Mouse (Mus musculus) heart, embryonic 15.5 days (tissue): Measurements from ENCODE around the gene Skida1. TPM values are rescaled to one million over a fixed set of nuclear protein-coding genes. Genes with fewer than 3 reads are reported as not detected.

Source experiments
- ATAC-seq: fragments of 200-750 bp; cut with Nextera tagmentation; replicated peaks from 2 replicates; pipeline ENCODE4 v1.8.0; 2017; ENCODE audit warnings: low read depth, moderate TSS enrichment; ENCODE audit not compliant: insufficient number of reproducible peaks, insufficient read depth, low FRiP score
- H3K27ac ChIP-seq: fragments of 300-500 bp; sonication (generic); 2 replicates; pipeline ENCODE4 v1.5.1; 2015; ENCODE audit warnings: mild to moderate bottlenecking, inconsistent platforms
- H3K27me3 ChIP-seq: fragments of 300-500 bp; sonication (generic); 2 replicates; pipeline ENCODE4 v1.6.1; 2015; ENCODE audit warnings: inconsistent platforms
- H3K36me3 ChIP-seq: fragments of 300-500 bp; sonication (generic); 2 replicates; pipeline ENCODE4 v1.6.1; 2015; ENCODE audit warnings: mild to moderate bottlenecking, inconsistent platforms
- H3K4me1 ChIP-seq: fragments of 300-500 bp; sonication (generic); replicated peaks from 2 replicates; pipeline ENCODE4 v1.6.1; 2015; ENCODE audit warnings: inconsistent platforms
- H3K4me2 ChIP-seq: fragments of 300-500 bp; sonication (generic); 2 replicates; pipeline ENCODE4 v1.6.1; 2015; ENCODE audit warnings: inconsistent platforms, mild to moderate bottlenecking, moderate library complexity
- H3K4me3 ChIP-seq: fragments of 300-500 bp; sonication (generic); 2 replicates; pipeline ENCODE4 v1.5.1; 2015; ENCODE audit warnings: mild to moderate bottlenecking, inconsistent platforms
- H3K9ac ChIP-seq: fragments of 300-500 bp; sonication (generic); 2 replicates; pipeline ENCODE4 v1.6.1; 2015; ENCODE audit warnings: mild to moderate bottlenecking, inconsistent platforms
- H3K9me3 ChIP-seq: fragments of 300-500 bp; sonication (generic); replicated peaks from 2 replicates; pipeline ENCODE4 v1.6.1; 2016; ENCODE audit warnings: inconsistent platforms
- WGBS: fragments of 180-500 bp; shearing (Covaris S2); methylation state at CpG from one replicate; pipeline ENCODE4 v1.1.7; 2015; ENCODE audit warnings: mixed read lengths; 5-methylcytosine and 5-hydroxymethylcytosine counted together
- polyA plus RNA-seq: library from polyadenylated mRNA; unstranded; fragments of >200 nt; fragmentation: Nextera tagmentation; extraction: Ambion mirVana; gene quantifications from 2 replicates; pipeline ENCODE4 v1.2.1, GENCODE M21; 2015

The Skida1 gene
- polyA plus RNA-seq, 1 experiment from 2014 or later, result 4.8 TPM

- peak overlapping the region; percentile 87 for H3K4me3 ChIP-seq
- WGBS, result under 1% methylated on average over 41 of the region's 58 CpGs
- no peaks in the 10 kb centered on the region for H3K9me3 ChIP-seq
- H3K27ac ChIP-seq, result peak overlapping the region; percentile 100
- no peaks in the 10 kb centered on the region for H3K27me3 ChIP-seq
- H3K36me3 ChIP-seq, result peaks cover 7% of the 10 kb centered on the region
- peaks cover 12% of the 10 kb centered on the region for H3K4me1 ChIP-seq
- peak; percentile 96 for ATAC-seq
- peak overlapping the region; percentile 77 for H3K4me2 ChIP-seq
- peak overlapping the region; percentile 97 for H3K9ac ChIP-seq
Observed at GRCm38 (mm10) chr2:18064356-18064858, 15.6 kb upstream of the Skida1 start.

- no peaks in the 10 kb centered on the region for H3K27me3 ChIP-seq
- peak; percentile 43 for ATAC-seq
- H3K27ac ChIP-seq, result peak overlapping the region; percentile 100
- peaks cover 16% of the 10 kb centered on the region for H3K4me1 ChIP-seq
- peak overlapping the region; percentile 97 for H3K9ac ChIP-seq
- H3K4me3 ChIP-seq, result peak overlapping the region; percentile 87
- H3K9me3 ChIP-seq, result no peaks in the 10 kb centered on the region
- H3K36me3 ChIP-seq, result peaks cover 7% of the 10 kb centered on the region
- H3K4me2 ChIP-seq, result peak overlapping the region; percentile 77
- under 1% methylated on average over 18 of the region's 18 CpGs for WGBS
Observed at GRCm38 (mm10) chr2:18063763-18064251, 15.0 kb upstream of the Skida1 start.

- no peak overlapping the region for H3K4me2 ChIP-seq
- no peak for ATAC-seq
- H3K9ac ChIP-seq, result no peak overlapping the region
- no peak overlapping the region for H3K4me3 ChIP-seq
- no peaks in the 10 kb centered on the region for H3K27me3 ChIP-seq
- no peaks in the 10 kb centered on the region for H3K36me3 ChIP-seq
- no peaks in the 10 kb centered on the region for H3K9me3 ChIP-seq
- H3K27ac ChIP-seq, result no peak overlapping the region
- peaks cover 10% of the 10 kb centered on the region for H3K4me1 ChIP-seq
- 97% methylated on average over 1 of the region's 1 CpGs for WGBS
Observed at GRCm38 (mm10) chr2:18060396-18060795, 11.5 kb upstream of the Skida1 start.

GRCm38 (mm10) chr2:18059891-18060290 lies 11.0 kb upstream of the Skida1 start:
- H3K4me3 ChIP-seq, result no peak overlapping the region
- no peak overlapping the region for H3K4me2 ChIP-seq
- WGBS, result 85% methylated on average over 1 of the region's 1 CpGs
- no peaks in the 10 kb centered on the region for H3K36me3 ChIP-seq
- peaks cover 10% of the 10 kb centered on the region for H3K4me1 ChIP-seq
- no peaks in the 10 kb centered on the region for H3K27me3 ChIP-seq
- H3K9me3 ChIP-seq, result no peaks in the 10 kb centered on the region
- H3K9ac ChIP-seq, result no peak overlapping the region
- ATAC-seq, result no peak
- H3K27ac ChIP-seq, result no peak overlapping the region

GRCm38 (mm10) chr2:18059063-18059462 lies 10.2 kb upstream of the Skida1 start:
- Histone ChIP-seq H3K4me2 (peak overlapping the region; percentile 91; the same call in 1 of the 2 replicates), H3K27ac (no peak overlapping the region; the same call in 1 of the 2 replicates), H3K4me1 (peaks cover 10% of the 10 kb centered on the region), H3K9ac (no peak overlapping the region), H3K9me3 (no peaks in the 10 kb centered on the region), H3K4me3 (no peak overlapping the region), H3K36me3 (no peaks in the 10 kb centered on the region), H3K27me3 (no peaks in the 10 kb centered on the region)
- WGBS, result 24% methylated on average over 2 of the region's 2 CpGs
- no peak for ATAC-seq

- Histone ChIP-seq H3K4me3 (peak overlapping the region; percentile 65), H3K27ac (peak overlapping the region; percentile 99), H3K4me1 (peaks cover 13% of the 10 kb centered on the region), H3K9ac (peak overlapping the region; percentile 84), H3K9me3 (no peaks in the 10 kb centered on the region), H3K4me2 (peak overlapping the region; percentile 91), H3K36me3 (no peaks in the 10 kb centered on the region), H3K27me3 (no peaks in the 10 kb centered on the region)
- no peak for ATAC-seq
- 17% methylated on average over 9 of the region's 9 CpGs for WGBS
Observed at GRCm38 (mm10) chr2:18058146-18058708, 9.4 kb upstream of the Skida1 start.

GRCm38 (mm10) chr2:18057336-18058145 lies 8.7 kb upstream of the Skida1 start:
- Histone ChIP-seq H3K9me3 (no peaks in the 10 kb centered on the region), H3K4me2 (peak overlapping the region; percentile 91), H3K9ac (peak overlapping the region; percentile 84), H3K27ac (peak overlapping the region; percentile 99), H3K27me3 (no peaks in the 10 kb centered on the region), H3K4me1 (peaks cover 13% of the 10 kb centered on the region), H3K4me3 (peak overlapping the region; percentile 65), H3K36me3 (no peaks in the 10 kb centered on the region)
- WGBS, result under 1% methylated on average over 48 of the region's 48 CpGs
- ATAC-seq, result no peak

GRCm38 (mm10) chr2:18056786-18057255 lies 8.0 kb upstream of the Skida1 start:
- under 1% methylated on average over 44 of the region's 50 CpGs for WGBS
- H3K4me2 ChIP-seq, result peak overlapping the region; percentile 91
- H3K9ac ChIP-seq, result peak overlapping the region; percentile 84
- H3K27ac ChIP-seq, result peak overlapping the region; percentile 99
- H3K36me3 ChIP-seq, result no peaks in the 10 kb centered on the region
- H3K9me3 ChIP-seq, result no peaks in the 10 kb centered on the region
- ATAC-seq, result peak; percentile 95
- H3K27me3 ChIP-seq, result no peaks in the 10 kb centered on the region
- H3K4me1 ChIP-seq, result peaks cover 13% of the 10 kb centered on the region
- peak overlapping the region; percentile 65 for H3K4me3 ChIP-seq

GRCm38 (mm10) chr2:18055929-18056785 lies 7.3 kb upstream of the Skida1 start:
- no peaks in the 10 kb centered on the region for H3K36me3 ChIP-seq
- peak overlapping the region; percentile 91 for H3K4me2 ChIP-seq
- H3K4me3 ChIP-seq, result peak overlapping the region; percentile 65
- WGBS, result under 1% methylated on average over 53 of the region's 66 CpGs
- peaks cover 13% of the 10 kb centered on the region for H3K4me1 ChIP-seq
- ATAC-seq, result peak; percentile 88
- peak overlapping the region; percentile 99 for H3K27ac ChIP-seq
- peak overlapping the region; percentile 84 for H3K9ac ChIP-seq
- H3K27me3 ChIP-seq, result no peaks in the 10 kb centered on the region
- H3K9me3 ChIP-seq, result no peaks in the 10 kb centered on the region

- Histone ChIP-seq H3K36me3 (no peaks in the 10 kb centered on the region), H3K27me3 (no peaks in the 10 kb centered on the region), H3K4me3 (peak within 1 kb of the TSS; percentile 65), H3K4me1 (peaks cover 13% of the 10 kb centered on the region), H3K9me3 (no peaks in the 10 kb centered on the region), H3K9ac (peak within 1 kb of the TSS; percentile 74), H3K27ac (peak within 1 kb of the TSS; percentile 99), H3K4me2 (peak within 1 kb of the TSS; percentile 91)
- WGBS, result 4% methylated on average over 20 of the region's 20 CpGs
- no peak for ATAC-seq
Observed at GRCm38 (mm10) chr2:18055016-18055928, 6.4 kb upstream of the Skida1 start, which contains the start of gene Mllt10. TSS of gene Mllt10 (plus strand) at chr2:18055237.
